Mouse (Mus musculus) midbrain, embryonic 10.5 days (tissue): ENCODE results near the gene Lbhd2. TPM values are rescaled to one million over a fixed set of nuclear protein-coding genes. Genes with fewer than 3 reads are reported as not detected.

Experiments used
- DNase-seq: peaks from one replicate; pipeline ENCODE4 v3.0.0-alpha.2; 2017; ENCODE audit warnings: low spot score
- H3K27ac ChIP-seq: fragments of 300-500 bp; sonication (generic); replicated peaks from 2 replicates; pipeline ENCODE4 v1.5.1; 2016; ENCODE audit warnings: mild to moderate bottlenecking
- H3K27me3 ChIP-seq: fragments of 300-500 bp; sonication (generic); 2 replicates; pipeline ENCODE4 v1.6.1; 2016; ENCODE audit warnings: low read depth, mild to moderate bottlenecking; ENCODE audit not compliant: poor library complexity, severe bottlenecking
- H3K36me3 ChIP-seq: fragments of 300-500 bp; sonication (generic); 2 replicates; pipeline ENCODE4 v1.6.1; 2016; ENCODE audit warnings: mild to moderate bottlenecking, moderate library complexity
- H3K4me1 ChIP-seq: fragments of 300-500 bp; sonication (generic); 2 replicates; pipeline ENCODE4 v1.6.1; 2016
- H3K4me3 ChIP-seq: fragments of 300-500 bp; sonication (generic); 2 replicates; pipeline ENCODE4 v1.5.1; 2016; ENCODE audit warnings: mild to moderate bottlenecking, moderate library complexity
- H3K9me3 ChIP-seq: fragments of 300-500 bp; sonication (generic); replicated peaks from 2 replicates; pipeline ENCODE4 v1.6.1; 2016; ENCODE audit warnings: mild to moderate bottlenecking
- WGBS: fragments of 180-500 bp; shearing (Covaris S2); methylation state at CpG from one replicate; pipeline ENCODE4 v1.1.7; 2016; 5-methylcytosine and 5-hydroxymethylcytosine counted together
- polyA plus RNA-seq: library from polyadenylated mRNA; unstranded; fragments of >200 nt; fragmentation: Nextera tagmentation; extraction: Ambion mirVana; gene quantifications from 2 replicates; pipeline ENCODE4 v1.2.1, GENCODE M21; 2016

Lbhd2 gene
- polyA plus RNA-seq, 1 experiment from 2014 or later = not detected

DNA sequence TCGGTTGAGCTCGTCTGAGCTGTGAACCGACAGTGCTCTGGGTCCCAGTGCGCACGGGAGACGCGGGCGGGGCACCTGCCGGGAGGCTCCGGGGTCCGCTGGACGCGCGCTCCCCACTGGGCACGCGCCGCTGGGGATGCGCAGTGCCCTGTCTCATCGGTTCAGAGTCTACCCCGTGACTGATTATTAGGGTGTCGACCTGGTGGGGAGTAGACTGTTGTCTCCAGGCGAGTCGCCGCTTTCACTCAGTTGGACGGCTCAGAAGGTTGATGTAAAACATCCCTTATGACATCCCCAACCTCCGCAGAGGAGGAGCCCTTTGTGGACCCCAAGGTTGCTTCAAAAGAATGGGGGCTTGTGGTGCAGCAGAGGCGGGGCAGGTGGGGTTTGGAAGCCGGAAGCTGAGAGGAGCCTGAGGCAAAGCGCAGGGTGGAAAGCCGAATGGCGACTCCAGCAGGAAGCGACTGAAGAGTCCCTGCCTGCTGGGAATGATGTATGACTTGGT is 28.6 kb upstream of the Lbhd2 start:
- peaks cover 37% of the 10 kb centered on the region for H3K4me1 ChIP-seq
- H3K4me3 ChIP-seq = peak overlapping the region; percentile 98
- no peaks in the 10 kb centered on the region for H3K36me3 ChIP-seq
- peak overlapping the region; percentile 97 for H3K27ac ChIP-seq
- H3K27me3 ChIP-seq = no peaks in the 10 kb centered on the region
- no peaks in the 10 kb centered on the region for H3K9me3 ChIP-seq
- peak; percentile 70 for DNase-seq
- 0% methylated on average over 32 of the region's 32 CpGs for WGBS

DNA sequence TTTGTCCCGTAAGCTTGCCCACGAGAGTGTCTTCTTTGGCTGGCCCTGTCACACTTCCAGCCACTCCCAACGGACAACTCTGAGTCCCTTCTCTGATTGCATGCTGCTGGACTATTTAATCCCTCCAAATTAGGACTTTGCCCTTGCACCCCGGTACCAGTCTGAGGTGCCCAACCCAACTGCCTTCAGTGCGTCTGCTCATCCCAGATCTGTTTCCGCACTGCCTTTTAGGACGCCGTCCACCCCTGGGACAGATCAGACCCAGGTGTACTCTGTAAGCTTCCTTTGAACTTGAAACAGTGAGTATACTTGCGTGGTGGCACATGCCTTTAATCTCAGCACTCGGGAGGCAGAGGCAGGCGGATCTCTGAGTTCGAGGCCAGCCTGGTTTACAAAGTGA is 27.8 kb upstream of the Lbhd2 start:
- Histone ChIP-seq H3K27me3 (no peaks in the 10 kb centered on the region), H3K27ac (peak overlapping the region; percentile 97), H3K4me3 (peak overlapping the region; percentile 98), H3K4me1 (peaks cover 37% of the 10 kb centered on the region), H3K36me3 (no peaks in the 10 kb centered on the region), H3K9me3 (no peaks in the 10 kb centered on the region)
- no peak for DNase-seq
- WGBS = 77% methylated on average over 12 of the region's 12 CpGs

DNA sequence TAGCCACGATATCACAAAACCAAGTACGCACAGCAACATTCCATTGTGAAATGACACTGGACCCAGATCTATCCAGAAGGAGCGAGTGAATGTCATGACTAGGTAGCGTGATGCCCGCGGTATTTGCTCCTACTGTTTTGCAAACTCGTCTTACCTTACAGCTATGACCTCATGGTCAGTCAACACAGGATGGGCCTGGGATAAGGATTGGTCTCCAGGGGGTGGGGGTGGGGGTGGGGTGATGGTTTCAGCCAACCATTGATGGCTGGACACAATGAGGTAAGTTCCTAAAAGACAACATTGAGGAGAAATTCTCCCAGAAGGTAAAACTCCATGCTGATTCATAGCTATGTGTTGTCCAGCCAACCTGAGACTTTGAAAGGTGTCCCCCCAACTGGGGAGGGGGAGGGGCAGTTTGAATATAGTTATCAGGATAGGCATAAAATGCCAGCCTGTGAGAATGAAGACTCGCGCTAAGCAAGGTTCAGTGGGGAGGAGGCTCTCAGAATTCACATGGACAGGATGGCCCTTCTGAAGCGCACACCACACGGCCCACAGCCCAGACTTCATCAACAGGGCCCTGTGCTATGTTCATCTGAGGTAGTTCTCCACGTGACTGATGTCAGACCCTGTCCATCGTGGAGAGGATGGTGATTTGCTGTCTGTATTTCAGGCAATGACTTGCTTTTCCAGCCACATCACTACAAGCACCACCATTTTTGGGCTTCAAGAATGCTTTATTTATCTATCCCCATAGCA is 20.5 kb upstream of the Lbhd2 start:
- Histone ChIP-seq H3K36me3 (no peaks in the 10 kb centered on the region), H3K27ac (no peak overlapping the region), H3K9me3 (no peaks in the 10 kb centered on the region), H3K4me1 (0 out of 2 replicates have a peak, but pooled peaks cover 14% of the 10 kb centered on the region), H3K27me3 (no peaks in the 10 kb centered on the region), H3K4me3 (no peak overlapping the region)
- WGBS = 94% methylated on average over 13 of the region's 13 CpGs
- DNase-seq = no peak

DNA sequence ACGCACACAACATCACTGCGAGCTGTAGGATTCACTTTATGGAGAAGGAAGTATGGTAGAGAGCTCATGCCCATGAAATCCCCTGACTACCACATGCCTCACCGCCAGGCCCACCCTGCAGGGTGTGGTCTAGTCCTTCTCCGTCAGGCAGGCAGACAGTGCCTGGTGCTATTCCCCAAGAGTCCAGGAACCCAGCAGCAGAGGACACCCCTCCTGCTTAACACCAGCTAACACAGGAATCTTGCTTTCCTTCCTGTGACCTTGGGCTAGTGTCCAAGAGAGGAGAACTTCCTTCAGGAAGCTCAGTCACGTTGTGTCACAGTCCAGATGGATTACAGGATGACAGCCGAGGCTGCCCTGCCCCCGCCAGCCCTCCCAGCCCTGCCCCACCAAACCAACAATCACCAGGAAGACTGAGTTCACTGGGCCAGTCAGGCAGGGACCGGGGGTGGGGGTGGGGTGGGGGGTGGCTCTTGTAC is 19.9 kb upstream of the Lbhd2 start:
- Histone ChIP-seq H3K4me1 (0 out of 2 replicates have a peak, but pooled peaks cover 10% of the 10 kb centered on the region), H3K36me3 (no peaks in the 10 kb centered on the region), H3K27me3 (no peaks in the 10 kb centered on the region), H3K9me3 (no peaks in the 10 kb centered on the region), H3K4me3 (no peak overlapping the region), H3K27ac (no peak overlapping the region)
- DNase-seq = no peak
- WGBS = 68% methylated on average over 8 of the region's 8 CpGs

DNA sequence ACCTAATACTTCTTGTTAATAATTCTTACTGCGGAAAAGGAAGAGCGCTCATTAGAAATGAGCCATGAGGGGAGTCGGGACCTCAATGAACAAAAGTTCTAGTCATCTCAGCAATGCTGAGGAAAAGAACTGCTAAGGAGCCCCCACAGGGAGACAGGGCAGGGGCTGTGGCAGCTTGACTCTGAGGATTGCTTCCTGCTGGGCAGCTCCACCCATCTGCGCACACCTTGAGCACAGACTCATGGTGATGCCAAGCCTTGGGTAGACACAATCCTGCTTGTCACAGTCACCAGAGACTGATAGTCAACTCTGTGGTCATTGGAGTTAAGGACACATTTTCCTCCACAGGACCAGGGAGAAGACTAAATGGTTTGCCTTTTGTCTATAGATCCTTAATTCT is 19.5 kb upstream of the Lbhd2 start:
- 89% methylated on average over 4 of the region's 4 CpGs for WGBS
- Histone ChIP-seq H3K27ac (no peak overlapping the region), H3K27me3 (no peaks in the 10 kb centered on the region), H3K4me1 (0 out of 2 replicates have a peak, but pooled peaks cover 8% of the 10 kb centered on the region), H3K36me3 (no peaks in the 10 kb centered on the region), H3K4me3 (no peak overlapping the region), H3K9me3 (no peaks in the 10 kb centered on the region)
- no peak for DNase-seq

DNA sequence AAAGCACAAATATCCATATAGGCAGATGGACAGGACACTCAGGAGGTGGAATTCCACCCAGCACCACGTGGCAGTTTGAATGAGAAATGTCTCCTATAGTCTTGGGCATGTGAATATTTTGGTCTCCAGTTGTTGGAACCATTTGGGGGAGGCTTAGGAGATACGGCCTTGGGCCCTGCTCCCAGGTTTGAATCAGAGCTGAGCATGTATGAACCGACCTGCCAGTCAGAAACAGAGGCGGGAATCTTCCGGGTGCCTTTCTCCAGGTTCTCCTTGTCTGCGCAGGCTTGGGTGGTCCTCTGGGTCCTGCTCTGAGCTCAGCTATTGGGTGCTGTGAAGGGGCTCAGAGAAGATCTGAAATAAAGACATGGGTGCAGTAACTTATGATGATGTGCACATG is 12.6 kb upstream of the Lbhd2 start:
- no peak for DNase-seq
- WGBS = 81% methylated on average over 6 of the region's 6 CpGs
- 0 out of 2 replicates have a peak, but pooled peaks cover 6% of the 10 kb centered on the region for H3K27me3 ChIP-seq
- no peak overlapping the region for H3K4me3 ChIP-seq
- no peaks in the 10 kb centered on the region for H3K4me1 ChIP-seq
- no peaks in the 10 kb centered on the region for H3K36me3 ChIP-seq
- H3K27ac ChIP-seq = no peak overlapping the region
- no peaks in the 10 kb centered on the region for H3K9me3 ChIP-seq

DNA sequence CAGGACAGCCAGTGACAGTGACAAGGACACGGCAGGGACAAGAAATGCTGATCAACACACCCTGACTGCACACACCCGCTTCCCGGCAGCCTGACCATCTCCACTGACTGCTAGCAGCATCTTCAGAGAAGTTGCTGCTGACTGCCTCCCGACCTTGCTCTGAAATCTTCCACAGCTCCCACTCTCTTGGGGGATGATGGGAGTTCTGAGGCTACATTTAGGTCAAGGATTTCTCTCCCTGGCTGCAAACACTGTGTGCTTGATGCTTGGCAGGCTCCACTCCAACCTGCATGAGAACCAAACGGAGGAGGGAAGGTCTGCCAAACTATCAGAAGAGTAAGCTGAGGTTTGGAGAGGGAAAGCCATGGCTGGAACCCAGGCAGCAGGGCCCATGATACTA is 9.6 kb upstream of the Lbhd2 start:
- DNase-seq = no peak
- peaks cover 18% of the 10 kb centered on the region for H3K27me3 ChIP-seq
- H3K27ac ChIP-seq = no peak overlapping the region
- H3K4me3 ChIP-seq = no peak overlapping the region
- H3K9me3 ChIP-seq = no peaks in the 10 kb centered on the region
- WGBS = 74% methylated on average over 5 of the region's 5 CpGs
- H3K36me3 ChIP-seq = no peaks in the 10 kb centered on the region
- peaks cover 5% of the 10 kb centered on the region for H3K4me1 ChIP-seq

DNA sequence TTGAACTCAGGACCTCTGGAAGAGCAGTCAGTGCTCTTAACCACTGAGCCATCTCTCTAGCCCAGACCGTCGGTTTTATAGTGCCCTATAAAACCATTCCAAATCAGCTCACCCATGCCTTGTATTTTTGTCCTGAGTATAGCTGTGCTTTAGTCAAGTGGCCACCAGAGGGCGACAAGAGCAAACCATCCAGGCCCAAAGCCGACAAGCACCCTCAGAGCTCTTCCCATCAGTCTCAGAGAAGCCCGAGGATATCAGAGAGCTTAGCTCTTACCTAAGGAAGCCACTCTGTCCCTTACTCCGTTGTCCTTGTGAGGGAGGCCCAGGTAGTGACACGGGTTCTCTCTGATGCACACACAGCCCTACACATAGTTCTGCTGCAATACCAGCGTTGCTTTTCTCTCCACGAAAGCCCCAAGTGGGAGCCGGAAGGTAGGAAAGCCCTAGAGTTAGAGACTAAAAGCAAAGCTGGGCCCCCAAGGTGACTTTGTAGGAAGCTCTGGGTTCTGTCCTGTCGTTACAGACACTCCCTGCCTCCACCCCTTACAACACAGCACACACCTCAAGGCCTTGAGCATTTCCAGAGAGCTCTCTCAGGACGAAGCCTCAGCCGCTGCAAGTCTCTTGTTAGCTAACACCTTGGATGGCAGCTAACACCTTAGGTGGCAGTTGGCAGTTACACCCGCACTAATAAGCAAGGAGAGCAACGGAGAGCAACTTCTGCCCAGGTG is 5.0 kb upstream of the Lbhd2 start:
- WGBS = 22% methylated on average over 15 of the region's 15 CpGs
- Histone ChIP-seq H3K27ac (0 out of 2 replicates have a peak overlapping the region, but pooled peaks have one; percentile 18), H3K36me3 (no peaks in the 10 kb centered on the region), H3K9me3 (no peaks in the 10 kb centered on the region), H3K4me3 (0 out of 2 replicates have a peak overlapping the region, but pooled peaks have one; percentile 1), H3K27me3 (peaks cover 41% of the 10 kb centered on the region), H3K4me1 (peaks cover 12% of the 10 kb centered on the region)
- peak; percentile 81 for DNase-seq

DNA sequence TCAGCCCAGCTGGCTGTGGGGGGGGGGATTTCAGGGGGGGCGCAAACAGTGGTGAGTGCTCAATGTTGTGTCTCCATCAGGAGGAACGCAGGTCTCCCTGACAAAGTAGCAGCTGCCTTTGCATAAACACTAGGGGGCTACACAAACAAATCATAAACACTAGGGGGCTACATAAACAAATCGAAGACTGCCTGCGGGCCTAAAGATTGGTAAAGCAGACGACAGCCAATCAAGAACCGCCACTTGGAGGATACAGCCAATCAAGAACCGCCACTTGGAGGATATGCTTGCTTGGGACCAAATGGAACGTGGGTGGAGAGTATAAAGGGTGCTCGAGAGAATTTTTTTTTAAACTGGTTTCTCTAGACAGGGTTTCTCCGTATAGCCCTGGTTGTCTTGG is 1.7 kb upstream of the Lbhd2 start:
- Histone ChIP-seq H3K36me3 (no peaks in the 10 kb centered on the region), H3K4me3 (no peak overlapping the region), H3K27ac (no peak overlapping the region), H3K27me3 (peaks cover 68% of the 10 kb centered on the region), H3K9me3 (no peaks in the 10 kb centered on the region), H3K4me1 (peaks cover 27% of the 10 kb centered on the region)
- DNase-seq = no peak
- WGBS = 64% methylated on average over 10 of the region's 10 CpGs

DNA sequence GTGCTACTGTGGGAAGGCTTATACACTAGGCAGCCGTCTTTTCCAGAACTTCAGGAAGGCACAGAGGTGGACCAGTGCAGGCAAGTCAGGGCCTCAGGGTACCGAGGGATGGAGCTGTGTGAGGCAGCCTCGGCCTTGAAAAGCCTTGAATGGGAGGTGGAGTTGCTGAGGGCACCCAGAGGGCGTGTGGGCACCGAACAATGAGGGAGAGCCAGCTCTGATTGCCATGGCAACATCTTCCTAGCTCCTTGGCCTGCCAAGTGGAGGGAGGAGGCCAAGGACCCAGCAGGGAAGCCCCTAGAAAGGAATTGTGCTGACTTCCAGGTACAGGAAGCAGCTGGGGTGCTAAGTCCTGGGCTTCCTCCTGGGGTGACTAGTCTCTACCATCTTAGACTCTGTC is 3.0 kb downstream of the Lbhd2 start:
- Histone ChIP-seq H3K9me3 (no peaks in the 10 kb centered on the region), H3K27ac (0 out of 2 replicates have a peak overlapping the region, but pooled peaks have one; percentile 9), H3K27me3 (peaks cover 78% of the 10 kb centered on the region), H3K4me1 (peaks cover 38% of the 10 kb centered on the region), H3K36me3 (no peaks in the 10 kb centered on the region), H3K4me3 (no peak overlapping the region; the same call in 1 of the 2 replicates)
- WGBS = 16% methylated on average over 5 of the region's 5 CpGs
- DNase-seq = no peak

DNA sequence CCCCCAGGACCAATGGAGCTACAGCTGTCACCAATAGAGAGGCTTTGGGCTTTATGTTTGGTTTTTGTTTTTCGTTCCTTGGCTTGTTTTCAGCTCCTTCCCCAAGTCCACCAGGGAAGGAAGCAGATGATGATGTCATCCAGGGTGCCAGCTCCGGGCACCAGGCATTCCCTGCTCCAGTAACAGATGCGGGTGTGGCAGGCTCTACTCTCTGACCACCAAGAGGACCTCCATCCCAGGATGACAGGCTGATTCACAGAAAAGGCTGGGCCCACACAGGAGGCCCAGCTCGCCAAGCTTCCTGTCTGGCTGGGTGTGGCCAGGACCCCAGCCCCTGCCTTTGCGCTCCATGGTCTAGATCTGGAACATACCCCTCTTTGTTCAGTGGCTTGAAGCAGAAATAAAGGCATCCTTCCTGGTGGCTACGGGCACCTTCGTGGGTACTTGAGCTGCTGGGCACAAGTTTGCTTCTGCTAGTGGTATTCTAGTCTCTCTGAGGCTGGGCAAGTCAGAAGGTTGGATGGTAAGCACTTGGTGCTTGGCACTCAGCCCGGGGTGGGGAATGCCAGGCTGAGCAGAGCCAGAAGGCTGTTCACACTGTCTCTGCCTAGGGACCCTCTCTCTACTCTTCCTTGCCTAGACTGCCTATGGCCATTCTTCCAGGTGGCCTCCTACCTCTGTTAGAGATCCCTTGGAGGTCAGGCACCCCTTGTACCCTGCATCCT is 5.2 kb downstream of the Lbhd2 start:
- Histone ChIP-seq H3K4me1 (peaks cover 39% of the 10 kb centered on the region), H3K36me3 (no peaks in the 10 kb centered on the region), H3K4me3 (no peak overlapping the region), H3K27ac (no peak overlapping the region), H3K9me3 (no peaks in the 10 kb centered on the region), H3K27me3 (peaks cover 82% of the 10 kb centered on the region)
- 83% methylated on average over 8 of the region's 8 CpGs for WGBS
- no peak for DNase-seq

DNA sequence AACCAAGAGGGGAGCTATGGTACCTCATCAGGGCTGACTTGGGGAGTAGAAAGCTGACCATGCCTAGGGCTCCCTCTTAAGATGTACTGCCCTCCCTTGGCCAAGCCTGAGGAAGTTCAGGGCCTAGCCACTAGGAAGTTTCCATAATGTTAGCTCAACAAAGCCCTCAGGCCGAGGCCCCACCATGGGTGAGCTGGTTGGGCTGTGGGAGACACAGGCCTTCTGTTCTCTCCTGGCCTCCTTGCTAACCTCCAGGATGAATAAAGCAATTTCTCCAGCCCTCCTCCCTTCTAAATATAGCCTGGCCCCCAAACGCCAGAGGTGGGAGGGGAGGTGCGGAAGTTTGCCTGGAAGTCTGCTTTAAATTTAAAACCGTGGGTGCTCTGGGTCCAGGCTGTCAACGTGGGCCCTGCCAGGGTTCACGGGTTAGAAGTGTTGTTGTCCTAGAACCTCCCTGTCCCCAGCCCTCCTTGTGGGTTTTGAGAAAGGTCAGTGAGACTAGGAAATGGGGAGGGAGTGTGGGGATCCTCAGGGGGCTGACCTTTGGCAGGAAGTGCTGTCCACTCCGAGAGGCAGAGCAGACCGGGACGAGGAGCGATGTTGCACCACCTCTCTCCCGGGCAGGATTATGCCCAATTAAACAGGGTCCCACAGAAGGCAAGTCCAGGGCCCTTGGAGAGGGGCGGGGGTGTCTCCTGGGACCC is 6.1 kb downstream of the Lbhd2 start:
- Histone ChIP-seq H3K4me1 (peaks cover 43% of the 10 kb centered on the region), H3K27me3 (peaks cover 81% of the 10 kb centered on the region), H3K36me3 (no peaks in the 10 kb centered on the region), H3K9me3 (no peaks in the 10 kb centered on the region), H3K27ac (peak overlapping the region; percentile 56), H3K4me3 (peak overlapping the region; percentile 47)
- peak; percentile 13 for DNase-seq
- WGBS = 23% methylated on average over 12 of the region's 12 CpGs
